In the genomic region with DNA sequence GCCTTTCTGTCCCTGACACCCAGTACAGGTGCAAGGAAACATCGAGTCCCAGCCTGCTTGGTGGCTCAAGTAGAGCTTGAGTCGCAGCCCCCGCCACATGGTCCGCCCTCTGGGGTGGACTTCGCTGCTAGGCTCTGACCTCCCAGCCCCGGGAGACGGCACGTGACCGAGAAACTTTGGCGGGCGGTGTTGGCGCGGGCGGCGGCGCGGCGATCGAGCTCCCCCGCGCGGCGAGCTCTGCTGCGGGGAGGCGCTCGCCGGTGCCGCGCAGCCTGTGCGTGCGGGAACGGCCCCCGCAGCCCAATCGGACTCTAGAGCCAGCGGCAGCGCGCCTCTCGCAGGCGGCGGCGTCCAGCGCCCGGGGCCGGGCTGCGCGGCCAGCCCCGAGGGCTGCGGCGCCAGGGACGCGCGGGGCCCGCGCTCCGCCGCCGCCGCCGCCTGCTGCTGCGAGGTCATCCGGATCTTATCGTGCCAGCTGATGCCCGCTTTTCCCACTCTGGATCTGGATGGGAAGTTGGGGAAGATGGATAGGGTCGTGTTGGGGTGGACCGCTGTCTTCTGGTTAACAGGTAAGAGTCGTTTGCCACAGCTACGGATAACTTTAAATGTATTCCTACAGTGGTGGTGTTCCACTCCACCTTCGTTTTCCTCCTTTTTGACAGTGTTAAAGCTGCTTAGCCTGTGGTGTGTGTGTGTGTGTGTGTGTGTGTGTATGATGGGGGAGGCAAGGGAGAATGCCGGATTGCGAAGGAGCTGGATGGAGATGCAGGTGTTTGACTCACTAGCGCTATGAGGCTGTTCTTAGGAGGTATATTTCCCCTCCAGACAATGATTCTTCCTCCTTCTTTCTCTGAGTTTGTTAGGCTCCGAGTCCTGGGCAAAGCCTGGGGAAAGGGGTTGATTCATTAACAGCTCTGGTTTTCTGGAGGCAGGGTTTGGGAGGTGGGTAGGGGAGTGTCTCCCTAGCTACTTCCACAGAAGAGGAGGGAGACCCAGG, we compare ENCODE assay signal across 8 mouse cellular contexts. TPM values are rescaled to one million over a fixed set of nuclear protein-coding genes. Genes with fewer than 3 reads are reported as not detected.
DNase-seq lines count a peak whose midpoint lies in the region; ATAC-seq and TF ChIP-seq lines count a peak whose summit lies in the region.

A gene (plus strand): TSS at position 242 of the 997 bp plus-strand sequence.

- H3K36me3 ChIP-seq in hindbrain, embryonic 11.5 days (ENCODE audit: control insufficient read depth, insufficient read depth, low read length) = no peaks in the 10 kb centered on the region
- H3K36me3 ChIP-seq in lung, postnatal 0 days (ENCODE audit: insufficient read depth, low read length) = no peaks in the 10 kb centered on the region

- peak; percentile 78 for ATAC-seq in hindbrain, embryonic 11.5 days (ENCODE audit: low FRiP score)
- peak; percentile 82 for ATAC-seq in lung, postnatal 0 days

- whole genome bisulfite sequencing in cerebellum, adult 2 months = under 1% methylated on average over 72 of the region's 72 CpGs
- 0% methylated on average over 61 of the region's 72 CpGs for WGBS in hindbrain, embryonic 11.5 days
- under 1% methylated on average over 70 of the region's 72 CpGs for whole genome bisulfite sequencing in lung, postnatal 0 days

- no peaks in the 10 kb centered on the region for H3K9me3 ChIP-seq in hindbrain, embryonic 11.5 days (ENCODE audit: control insufficient read depth, low read length)
- H3K9me3 ChIP-seq in lung, postnatal 0 days (ENCODE audit: low read length) = no peaks in the 10 kb centered on the region

- TF ChIP-seq CTCF in cerebellum, adult 2 months (IDR thresholded peaks at IDR 0.05; ENCODE audit: borderline replicate concordance, insufficient read depth, low read depth, low read length) = no peak
- peak; percentile 27; the same call in 1 of the 2 replicates for TF ChIP-seq CTCF in lung, postnatal 0 days (IDR thresholded peaks at IDR 0.05)

- TF ChIP-seq EP300 in lung, postnatal 0 days (IDR thresholded peaks at IDR 0.05) = no peak

- no peak within 1 kb of the TSS for H3K27ac ChIP-seq in cerebellum, adult 2 months (ENCODE audit: insufficient read depth, low read length)
- H3K27ac ChIP-seq in hindbrain, embryonic 11.5 days (ENCODE audit: low read depth, low read length) = peak within 1 kb of the TSS; percentile 40; the same call in 1 of the 2 replicates
- H3K27ac ChIP-seq in lung, postnatal 0 days (ENCODE audit: low read length) = no peak within 1 kb of the TSS

- H3K4me2 ChIP-seq in hindbrain, embryonic 11.5 days (replicated peaks; ENCODE audit: low read depth, low read length) = peak within 1 kb of the TSS; percentile 74
- H3K4me2 ChIP-seq in lung, postnatal 0 days (replicated peaks; ENCODE audit: low read depth, low read length) = peak within 1 kb of the TSS; percentile 92

- no peaks in the 10 kb centered on the region for H3K4me1 ChIP-seq in cerebellum, adult 2 months (ENCODE audit: control insufficient read depth, insufficient read depth, low read length)
- peaks cover 4% of the 10 kb centered on the region; the same call in 1 of the 2 replicates for H3K4me1 ChIP-seq in hindbrain, embryonic 11.5 days (replicated peaks; ENCODE audit: control insufficient read depth, insufficient read depth, low read length)
- H3K4me1 ChIP-seq in lung, postnatal 0 days (ENCODE audit: insufficient read depth, low read depth, low read length) = no peaks in the 10 kb centered on the region; the same call in 1 of the 2 replicates

- H3K9ac ChIP-seq in hindbrain, embryonic 11.5 days (ENCODE audit: low read depth, low read length) = peak within 1 kb of the TSS; percentile 75
- H3K9ac ChIP-seq in lung, postnatal 0 days (replicated peaks; ENCODE audit: low read depth) = peak within 1 kb of the TSS; percentile 32; the same call in 1 of the 2 replicates

- peak within 1 kb of the TSS; percentile 53 for H3K4me3 ChIP-seq in cerebellum, adult 2 months (replicated peaks; ENCODE audit: insufficient read depth, low read depth, low read length)
- peak within 1 kb of the TSS; percentile 49 for H3K4me3 ChIP-seq in hindbrain, embryonic 11.5 days (ENCODE audit: low read depth, low read length)
- H3K4me3 ChIP-seq in lung, postnatal 0 days (ENCODE audit: low read depth, low read length) = peak within 1 kb of the TSS; percentile 40

- DNase-seq in ES-CJ7 (ENCODE audit: low read depth, low spot score) = peak; percentile 44
- peak; percentile 63 to 64 for DNase-seq in cerebellum, adult 2 months
- DNase-seq in forelimb bud, embryonic 11.5 days (ENCODE audit: low read depth, low spot score) = peak; percentile 37
- DNase-seq in hindbrain, embryonic 11.5 days (ENCODE audit: low spot score) = peak; percentile 70
- DNase-seq in layer of hippocampus, postnatal 14 days (ENCODE audit: low spot score in 2 of 2) = peak; percentile 52 to 62
- DNase-seq in lung, postnatal 0 days (ENCODE audit: low spot score) = peak; percentile 33
- peak; percentile 70 for DNase-seq in ovary, postnatal 36 days (ENCODE audit: low spot score)
- no peak for DNase-seq in c-Kit-positive CD71-positive TER-119-positive erythroid progenitor cells, embryonic 14.5 days (ENCODE audit: low spot score)

- no peak for TF ChIP-seq POLR2A in cerebellum, adult 2 months (IDR thresholded peaks at IDR 0.05; ENCODE audit: borderline replicate concordance, insufficient read depth, low read length)

- H3K27me3 ChIP-seq in cerebellum, adult 2 months (ENCODE audit: control insufficient read depth, insufficient read depth, low read length) = no peaks in the 10 kb centered on the region
- no peaks in the 10 kb centered on the region for H3K27me3 ChIP-seq in hindbrain, embryonic 11.5 days (ENCODE audit: control insufficient read depth, insufficient read depth, low read length)
- 0 out of 2 replicates have a peak, but pooled peaks cover 8% of the 10 kb centered on the region for H3K27me3 ChIP-seq in lung, postnatal 0 days (replicated peaks; ENCODE audit: insufficient read depth, low read length)

RNA-seq across cellular contexts. Expression of the gene that starts here (rescaled TPM):
- polyA plus RNA-seq in cerebellum, adult 2 months (2012; rRNA removed) = 3.4 TPM in 2 replicates
- polyA plus RNA-seq in hindbrain, embryonic 11.5 days (2014; fragmentation: Nextera tagmentation; extraction: Ambion mirVana) = 7.2 and 7.4 TPM in 2 replicates
- 10 to 100 TPM; 83.5 to 92.3 TPM for total RNA-seq in layer of hippocampus, postnatal 14 days (2021)
- 0.79 and 1.1 TPM in 2 replicates for polyA plus RNA-seq in lung, postnatal 0 days (2015; fragmentation: Nextera tagmentation; extraction: Ambion mirVana)
